Mouse (Mus musculus) adrenal gland, adult 18-20 months (tissue): Measurements from ENCODE around the gene Sox18. TPM values are rescaled to one million over a fixed set of nuclear protein-coding genes. Genes with fewer than 3 reads are reported as not detected.

Source experiments
- DNase-seq, 2 experiments: peaks; one replicate each; pipeline ENCODE4 v3.0.0; 2021 to 2022; ENCODE audit warnings: low spot score in 2 of 2
- total RNA-seq, 2 experiments: library from RNA; stranded (reverse); gene quantifications; 1 replicate in 1 of 2; 2 replicates in 1 of 2; pipeline ENCODE4 v1.2.3; 2021

Sox18 gene
- total RNA-seq, 2 experiments from 2014 or later: 25.7 to 41.7 TPM

DNA sequence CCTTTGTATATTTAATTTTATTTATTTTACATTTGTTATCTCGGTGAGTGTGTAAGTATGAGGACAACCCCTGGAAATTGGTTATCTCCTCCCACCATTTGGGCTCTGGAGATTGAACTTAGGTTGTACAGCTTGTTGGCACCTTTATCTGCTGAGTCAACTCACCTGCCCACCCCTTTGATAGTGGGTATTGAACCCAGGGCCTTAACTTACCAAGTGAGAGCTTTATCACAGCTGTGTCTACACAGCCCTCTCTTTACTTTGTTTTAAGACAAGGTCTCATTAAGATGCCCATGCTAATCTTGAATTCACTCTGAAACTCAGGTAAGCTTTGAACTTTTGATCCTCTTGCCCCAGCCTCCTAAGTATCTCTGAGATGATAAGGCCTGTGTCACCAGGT, 10.5 kb upstream of the Sox18 start:
- no peak for DNase-seq

DNA sequence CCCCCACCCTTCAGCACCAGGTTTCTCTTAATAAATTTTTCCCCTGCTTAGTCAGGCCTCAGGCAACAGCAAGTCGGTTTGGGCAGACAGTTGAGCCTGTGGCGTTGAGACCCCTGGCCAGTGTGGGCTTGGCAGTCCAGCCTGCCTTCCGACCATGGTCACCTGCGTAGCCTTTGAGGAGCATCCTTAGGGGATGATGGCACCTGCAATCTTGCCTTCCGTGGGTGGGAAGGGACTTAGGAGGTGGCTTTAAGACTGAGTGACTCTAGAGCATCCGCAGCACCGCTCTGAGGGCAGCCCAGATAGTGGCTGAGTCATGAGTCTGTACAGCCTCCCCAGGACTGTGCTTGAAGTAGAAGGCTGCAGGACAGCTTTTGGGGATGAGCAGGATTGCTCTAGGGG, 9.3 kb upstream of the Sox18 start:
- no peak for DNase-seq

DNA sequence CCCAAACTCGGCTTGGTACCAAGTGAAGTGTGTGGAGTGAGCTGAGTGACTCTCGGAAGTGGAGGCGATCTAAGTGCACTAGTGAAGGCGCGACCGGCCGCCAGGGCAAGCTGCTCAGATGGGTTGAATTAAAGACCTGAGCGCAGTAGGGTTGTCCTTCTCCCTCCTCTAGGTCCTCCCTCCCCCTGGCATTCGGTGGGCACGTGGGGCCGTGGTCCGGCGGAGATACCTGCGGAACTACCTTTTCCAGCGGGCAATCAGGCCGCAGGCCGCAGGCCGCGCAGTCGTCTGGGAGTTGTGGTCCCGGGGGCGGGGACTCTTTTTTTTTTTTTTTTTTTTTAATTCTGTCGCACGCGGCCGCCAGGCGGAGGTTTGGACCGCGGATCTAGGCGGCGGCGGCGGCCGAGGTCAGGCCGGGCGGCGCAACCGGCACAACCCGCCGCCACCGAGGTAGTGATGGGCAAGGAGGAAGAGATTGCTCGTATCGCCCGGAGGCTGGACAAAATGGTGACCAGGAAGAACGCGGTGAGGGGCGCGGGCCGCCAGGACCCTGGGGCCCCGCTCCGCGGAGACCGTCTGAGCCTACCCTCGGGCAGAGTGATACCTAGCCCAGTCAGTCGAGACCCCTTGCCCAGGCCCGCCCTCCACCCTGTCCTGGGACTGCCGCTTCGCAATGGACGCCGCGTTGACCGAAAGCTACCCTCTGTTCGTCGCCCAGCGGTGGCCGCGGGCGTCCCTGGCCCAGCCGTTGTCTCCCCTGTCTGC, 8.7 kb upstream of the Sox18 start, which contains the start of gene Tcea2:
TSS of gene Tcea2 (plus strand) at position 360 of the 765 bp plus-strand sequence.
- peak; percentile 65 to 72 for DNase-seq

DNA sequence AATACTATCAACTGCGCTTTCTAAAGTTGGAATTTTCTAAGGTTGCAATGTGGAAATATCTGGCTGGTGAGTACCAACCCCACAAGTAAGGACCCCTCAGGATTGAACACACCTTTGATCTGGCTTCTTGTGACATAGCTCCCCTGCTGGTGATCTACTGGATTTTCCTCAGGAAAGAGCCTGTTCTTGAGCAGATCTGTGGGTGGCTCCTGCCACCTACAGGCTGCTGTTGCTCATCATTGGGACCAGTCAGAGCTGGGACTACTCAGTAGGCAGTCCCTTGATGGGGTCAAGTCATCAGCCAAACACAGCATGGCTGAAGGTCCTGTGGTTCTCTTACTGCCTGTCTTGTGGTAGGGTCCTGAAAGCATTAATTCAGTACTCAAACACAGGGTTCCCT, 7.3 kb upstream of the Sox18 start:
- peak; percentile 60 to 65 for DNase-seq

DNA sequence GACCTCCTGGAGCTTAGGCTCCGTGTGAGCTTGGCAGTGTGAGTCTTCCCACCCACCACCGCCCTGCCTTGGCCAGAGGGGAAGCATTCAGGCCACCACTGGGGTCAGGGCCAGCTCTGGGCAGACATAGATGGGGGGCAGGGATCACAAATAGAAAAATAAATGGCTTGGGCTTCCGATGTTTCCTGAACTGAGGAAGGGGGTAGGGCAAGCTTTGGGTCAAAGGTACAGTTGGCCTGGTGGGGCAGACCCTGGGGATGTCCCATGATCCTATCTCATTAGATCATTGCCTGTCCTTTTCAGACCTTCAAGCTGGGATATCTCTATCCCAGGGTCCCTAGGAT, 6.3 kb upstream of the Sox18 start:
- no peak for DNase-seq

DNA sequence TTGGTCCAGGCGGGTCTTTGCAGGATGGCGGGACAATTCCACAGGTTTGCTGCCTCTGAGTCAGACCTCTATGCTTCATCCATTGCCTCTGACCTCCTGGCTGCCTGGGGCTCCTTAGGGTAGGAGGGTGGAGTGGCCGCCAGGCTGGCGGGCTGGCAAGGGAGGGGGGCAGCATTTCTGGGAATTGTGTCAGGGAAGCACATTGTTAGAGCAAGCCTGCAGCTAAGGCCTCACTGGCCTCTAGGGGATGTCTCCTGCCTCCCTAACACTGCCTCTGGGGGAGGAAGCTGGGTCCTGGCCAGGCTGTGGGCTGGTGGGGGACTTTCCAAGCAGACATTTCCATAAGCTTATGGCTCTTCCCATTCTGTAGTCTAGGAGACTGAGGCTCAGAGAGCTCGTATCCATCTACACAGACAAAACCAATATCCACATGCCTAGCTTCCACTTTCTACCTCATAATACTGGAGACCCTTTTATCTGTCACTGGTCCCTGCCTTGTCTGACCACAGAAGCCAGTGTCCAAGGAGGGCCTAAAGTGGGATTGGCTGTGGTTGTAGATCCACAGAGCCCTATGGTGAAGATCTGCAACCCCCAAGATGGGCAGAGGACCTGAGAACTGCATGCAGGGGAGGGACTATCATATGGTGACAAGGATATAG, 5.8 kb upstream of the Sox18 start:
- no peak for DNase-seq

DNA sequence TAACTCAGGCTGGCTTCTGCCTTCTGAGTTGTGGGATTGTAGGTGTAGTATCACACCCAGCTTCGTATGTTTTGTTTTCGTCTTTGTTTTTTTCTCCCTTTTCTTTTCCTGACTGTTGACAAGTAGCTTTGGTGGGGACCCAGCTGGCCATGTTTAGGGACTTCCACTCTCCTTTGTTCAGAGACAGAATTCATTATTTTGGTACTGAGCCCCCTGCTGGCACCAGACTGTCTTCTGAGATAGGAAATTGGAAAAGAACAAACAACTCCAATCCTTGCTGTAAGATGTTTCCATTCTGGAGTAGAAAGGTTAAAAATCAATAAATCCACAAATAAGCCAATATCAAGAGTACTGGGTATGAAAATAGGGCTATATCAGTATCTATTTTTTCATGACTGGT, 5.0 kb upstream of the Sox18 start:
- DNase-seq: no peak

DNA sequence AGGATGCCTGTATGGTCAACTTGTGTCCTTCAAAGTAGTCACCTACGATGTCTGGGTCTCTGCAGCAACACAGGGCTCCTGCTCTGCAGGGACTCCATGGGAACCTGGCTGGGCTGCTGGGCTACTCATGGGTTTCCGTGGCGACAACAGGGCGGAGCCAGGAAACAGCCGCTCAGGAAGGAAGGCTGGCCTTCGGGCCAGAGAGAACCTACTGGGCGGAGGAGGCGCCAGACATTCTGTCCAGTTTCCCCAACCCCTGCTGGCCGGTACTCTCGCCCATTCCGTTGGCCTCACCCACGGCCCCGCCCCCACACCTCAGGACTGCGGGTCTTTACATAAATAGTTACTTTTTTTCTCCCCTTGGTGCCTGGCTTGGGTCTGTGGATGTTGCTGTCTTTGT, 4.0 kb upstream of the Sox18 start:
- DNase-seq: peak; percentile 57 to 66

DNA sequence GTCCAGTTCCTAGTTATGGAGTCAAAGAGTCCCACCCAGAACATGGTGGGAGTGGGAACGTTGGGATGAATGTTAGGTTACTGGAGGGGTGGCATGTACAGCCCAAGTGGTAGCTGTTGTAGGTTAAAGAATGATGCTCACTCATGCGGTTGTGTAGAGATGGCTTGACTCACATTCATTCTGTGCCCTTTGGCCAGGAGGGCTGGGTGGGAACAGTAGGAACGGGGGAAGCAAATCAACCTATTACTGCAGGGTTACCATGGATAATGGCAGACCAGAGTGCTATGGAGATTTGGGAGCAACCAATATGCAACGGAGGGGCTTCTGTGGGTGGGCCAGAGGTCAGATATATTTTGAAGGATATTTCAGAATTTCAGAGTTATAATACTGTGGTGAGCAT, 3.5 kb upstream of the Sox18 start:
- no peak for DNase-seq

DNA sequence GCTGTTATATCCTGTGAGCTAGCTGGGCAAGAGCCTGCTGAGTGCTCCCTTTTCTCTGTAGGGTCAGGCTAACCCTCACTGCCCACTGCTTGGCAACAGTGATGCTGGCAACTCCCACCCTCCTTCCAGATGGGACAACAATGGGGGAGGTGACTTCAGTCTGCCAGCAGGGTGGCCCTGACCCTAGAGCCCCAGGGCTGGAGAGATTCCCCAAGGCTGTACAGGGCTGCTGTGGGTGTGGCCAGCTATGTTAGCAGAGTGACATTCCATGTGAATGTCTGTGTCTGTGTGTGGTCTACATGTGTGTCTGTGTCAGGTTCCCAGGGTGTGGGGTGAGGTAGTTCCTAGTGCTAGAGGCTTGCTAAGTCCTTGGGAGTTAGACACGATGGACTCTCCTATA, 2.1 kb upstream of the Sox18 start:
- DNase-seq: peak in 1 of 2 experiments; percentile 34

DNA sequence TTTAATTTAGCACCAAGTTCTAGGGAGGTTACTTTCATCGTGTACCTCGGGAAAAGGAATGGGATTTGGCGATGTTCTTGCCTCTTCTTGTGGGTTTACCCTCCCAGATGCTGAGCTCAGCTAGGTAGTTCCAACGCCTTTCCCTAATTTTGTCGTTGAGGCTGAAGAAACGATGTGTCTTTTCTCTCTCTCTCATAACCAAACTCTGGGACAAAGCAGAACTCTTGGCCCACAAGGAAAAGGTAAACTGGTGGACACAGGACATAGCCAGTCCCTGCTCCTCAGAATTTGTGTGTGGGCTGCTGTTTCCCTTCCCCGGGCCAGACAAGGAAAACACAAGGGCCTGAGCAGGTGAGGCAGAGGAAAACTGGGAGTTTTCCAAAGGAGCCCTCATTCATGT, 544 bp upstream of the Sox18 start:
- DNase-seq: no peak

DNA sequence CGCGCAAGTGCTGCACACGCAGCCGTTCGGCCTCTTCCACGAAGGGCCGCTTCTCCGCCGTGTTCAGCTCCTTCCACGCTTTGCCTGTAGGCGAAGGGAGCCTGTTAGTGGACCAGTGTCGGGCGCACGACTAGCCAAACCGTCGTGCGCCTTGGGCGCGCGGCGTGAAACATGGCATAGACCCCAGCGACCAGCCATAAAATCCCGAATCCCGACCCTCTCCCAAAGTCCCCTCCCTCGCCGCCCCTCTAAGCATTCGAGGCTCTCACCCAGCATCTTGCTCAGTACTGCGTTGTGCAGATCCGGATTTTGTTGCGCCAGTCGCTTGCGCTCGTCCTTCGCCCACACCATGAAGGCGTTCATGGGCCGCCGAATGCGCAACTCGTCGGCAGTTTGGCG, 528 bp downstream of the Sox18 start:
- no peak for DNase-seq

DNA sequence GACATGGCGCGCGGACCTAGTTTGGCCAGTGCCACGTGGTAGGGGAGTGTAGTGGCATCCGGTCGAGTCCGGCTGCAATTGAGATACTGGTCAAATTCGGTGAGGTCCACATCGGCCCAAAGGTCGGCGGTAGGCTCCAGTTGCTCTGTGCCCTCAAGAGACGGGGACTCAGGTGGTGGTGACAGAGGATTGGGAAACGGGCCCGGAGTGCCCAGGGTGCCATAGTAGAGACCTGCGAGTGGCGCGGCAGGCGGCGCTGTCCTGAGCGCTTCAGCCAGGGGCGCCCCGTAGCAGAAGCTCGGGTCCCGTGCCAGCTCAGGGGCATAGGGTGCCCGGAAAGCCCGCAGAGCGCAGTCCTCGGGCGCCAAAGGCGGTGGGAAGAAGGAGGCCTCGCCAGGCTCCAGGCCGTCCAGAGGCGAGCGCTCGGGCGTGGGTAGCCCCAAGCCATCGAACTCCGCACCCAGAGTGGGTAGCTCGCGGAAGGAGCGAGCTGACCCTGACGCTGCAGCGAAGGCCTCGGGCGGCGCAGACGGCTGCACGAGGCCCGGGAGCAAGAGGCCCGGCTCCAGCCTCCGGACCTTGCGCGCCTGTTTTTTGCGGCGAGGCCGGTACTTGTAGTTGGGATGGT, 1.0 kb downstream of the Sox18 start:
- peak in 1 of 2 experiments; percentile 22 for DNase-seq

DNA sequence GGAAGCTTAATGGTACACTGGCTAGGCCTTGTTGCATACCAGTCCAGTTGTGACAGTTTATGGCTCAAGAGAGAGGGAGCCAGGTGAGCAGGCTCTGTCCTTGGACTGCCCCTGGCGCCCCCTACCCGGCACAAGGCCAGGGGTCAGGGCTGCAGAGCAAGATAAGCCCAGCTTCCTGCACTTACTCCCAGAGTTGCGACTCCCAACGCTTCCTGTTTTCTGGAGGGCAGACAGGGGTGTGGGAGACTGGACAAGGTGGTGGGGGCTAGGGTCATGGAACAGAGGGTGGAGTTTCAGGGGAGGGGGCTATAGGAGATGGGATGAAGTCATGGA, 8.2 kb downstream of the Sox18 start:
- DNase-seq: peak; percentile 37 to 65

DNA sequence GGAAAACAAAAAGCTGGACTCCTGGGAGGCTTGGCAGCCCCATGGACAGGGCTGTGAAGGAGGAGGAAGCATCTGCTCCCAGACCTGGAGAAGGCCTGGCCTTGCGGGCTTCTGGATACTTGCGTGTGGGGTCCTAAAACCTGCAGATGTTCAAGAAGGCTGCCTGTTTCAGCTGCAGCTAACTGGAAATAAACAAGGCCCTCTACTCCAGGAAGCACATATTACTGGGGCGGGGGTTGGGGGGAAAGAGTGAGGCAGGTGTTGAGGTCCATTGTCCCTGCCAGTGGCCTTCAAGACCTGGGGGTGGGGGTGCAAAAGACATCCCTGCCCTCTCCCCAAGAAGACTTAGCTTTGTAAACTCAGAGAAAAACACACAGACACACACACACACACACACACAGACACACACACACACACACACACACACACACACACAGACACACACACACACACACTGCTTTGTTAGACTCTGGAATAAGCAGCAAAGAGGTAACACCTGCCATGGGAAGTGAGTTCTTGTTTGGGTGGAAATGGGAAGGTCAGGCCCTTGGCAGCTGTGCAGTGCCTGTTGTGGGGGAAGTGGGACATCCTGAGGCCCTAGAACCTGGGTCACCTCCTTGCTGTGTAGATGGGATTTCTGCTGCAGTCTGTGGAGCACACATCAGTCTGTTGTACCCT, 8.7 kb downstream of the Sox18 start:
- no peak for DNase-seq

DNA sequence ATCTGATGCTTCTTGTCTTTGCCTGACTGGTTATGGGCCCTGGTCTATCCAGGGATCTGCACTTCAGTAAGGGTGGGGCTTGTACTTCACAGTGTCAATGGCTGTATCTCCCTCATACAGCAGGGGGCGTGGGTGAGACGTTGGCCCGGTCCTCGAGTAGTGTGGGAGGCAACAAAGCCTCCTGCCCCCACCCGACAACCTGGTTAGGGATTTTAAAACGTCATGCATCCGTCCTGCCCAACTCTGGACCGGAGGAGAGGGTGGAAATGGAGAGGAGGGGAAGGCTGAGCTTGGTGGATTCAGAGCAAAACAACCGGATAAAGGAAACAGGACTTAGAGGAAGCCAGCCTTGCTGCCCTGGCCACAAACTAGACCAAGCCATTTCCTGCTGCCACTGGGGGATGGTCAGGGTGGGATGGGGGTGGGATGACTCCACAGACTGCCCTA, 11.8 kb downstream of the Sox18 start:
- peak; percentile 73 to 81 for DNase-seq

DNA sequence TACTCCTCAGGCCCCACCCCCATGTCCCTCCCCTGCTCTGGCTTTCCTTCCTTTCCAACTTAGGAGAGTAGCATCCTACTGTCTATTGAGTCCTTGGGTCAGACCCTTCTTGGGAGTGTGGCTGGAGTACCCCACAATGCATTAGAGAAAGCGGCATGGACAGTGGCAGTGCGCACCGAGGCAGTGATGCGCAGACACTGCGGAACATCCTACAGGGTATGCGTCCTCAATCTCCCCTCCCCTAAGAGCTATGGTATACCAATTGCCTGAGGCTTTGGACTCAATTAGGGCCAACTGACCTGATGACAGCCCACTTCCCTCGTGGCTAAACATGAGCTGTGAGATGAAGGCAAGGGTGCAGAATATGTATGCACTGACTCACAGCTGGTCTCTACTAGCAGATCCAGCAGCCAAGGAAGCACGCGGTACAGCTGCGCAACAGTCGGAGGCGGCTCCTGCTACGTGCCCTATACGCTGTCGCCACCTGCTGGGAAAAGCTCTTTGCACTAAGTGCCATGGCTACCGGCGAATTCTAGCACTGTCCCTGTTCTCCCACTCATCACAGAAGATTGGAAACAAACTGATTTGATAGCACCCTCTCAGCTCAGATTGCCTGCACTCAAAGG, 12.4 kb downstream of the Sox18 start:
- peak; percentile 52 to 65 for DNase-seq

DNA sequence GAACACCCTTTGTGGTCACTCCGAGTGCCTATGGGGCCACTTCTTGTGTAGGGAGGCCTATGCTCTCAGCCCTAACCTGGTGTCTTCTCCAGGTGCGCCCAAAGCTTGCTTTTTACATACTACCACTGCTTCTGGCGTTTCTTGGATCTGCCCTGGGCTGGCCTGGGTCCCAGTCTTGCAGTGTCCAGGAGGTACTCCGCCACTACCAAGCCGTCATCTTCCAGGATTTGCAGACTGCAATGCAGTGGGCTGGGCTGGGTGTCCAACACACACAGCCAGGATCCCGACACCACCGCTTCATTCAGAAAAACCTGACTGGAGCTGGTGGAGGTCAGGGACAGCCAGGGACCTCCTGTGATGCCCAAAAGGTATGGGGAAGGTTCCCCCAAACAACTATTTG, 12.9 kb downstream of the Sox18 start:
- no peak for DNase-seq

DNA sequence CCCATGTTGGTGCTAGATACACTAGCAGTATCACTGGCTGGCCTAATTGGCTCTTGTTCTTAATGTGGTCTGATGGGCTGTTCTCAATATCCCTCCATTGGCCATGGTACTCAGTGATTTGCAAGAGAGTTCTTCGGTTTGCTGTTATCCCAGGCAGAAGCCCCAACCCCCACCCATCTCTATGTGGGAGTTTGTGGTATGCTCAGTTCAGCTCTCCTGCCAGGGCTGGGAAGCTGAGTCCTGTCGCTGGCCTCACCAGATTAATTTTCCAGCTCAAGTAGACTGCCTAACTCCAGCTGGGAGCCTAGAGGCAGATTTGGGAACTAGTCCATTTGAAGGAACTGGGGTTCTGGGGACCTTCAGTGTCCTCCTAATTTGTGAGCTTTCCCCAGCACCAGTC, 14.0 kb downstream of the Sox18 start:
- no peak for DNase-seq

DNA sequence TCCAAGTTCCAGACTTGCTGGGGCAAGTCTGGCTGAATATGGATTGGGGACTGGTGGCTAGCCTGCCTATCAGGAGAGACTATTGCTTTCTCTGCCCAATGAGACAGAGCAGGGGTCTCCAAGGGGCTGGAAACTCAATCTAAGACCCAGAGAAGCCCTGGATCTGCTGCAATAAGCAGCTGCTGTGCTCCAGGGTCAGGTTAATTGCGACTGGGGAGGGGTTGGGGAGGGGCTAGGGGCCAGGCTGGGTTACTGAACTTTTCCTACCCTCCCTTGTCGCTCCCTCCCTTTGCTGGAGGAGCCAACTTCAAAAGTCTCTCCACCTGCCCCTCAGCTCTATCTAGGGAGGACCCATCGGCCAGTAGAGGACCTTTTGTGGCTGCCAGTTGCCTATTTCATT, 14.7 kb downstream of the Sox18 start, which contains the start of gene Gm29797:
TSS of gene Gm29797 (plus strand) at position 301 of the 400 bp plus-strand sequence.
- no peak for DNase-seq

DNA sequence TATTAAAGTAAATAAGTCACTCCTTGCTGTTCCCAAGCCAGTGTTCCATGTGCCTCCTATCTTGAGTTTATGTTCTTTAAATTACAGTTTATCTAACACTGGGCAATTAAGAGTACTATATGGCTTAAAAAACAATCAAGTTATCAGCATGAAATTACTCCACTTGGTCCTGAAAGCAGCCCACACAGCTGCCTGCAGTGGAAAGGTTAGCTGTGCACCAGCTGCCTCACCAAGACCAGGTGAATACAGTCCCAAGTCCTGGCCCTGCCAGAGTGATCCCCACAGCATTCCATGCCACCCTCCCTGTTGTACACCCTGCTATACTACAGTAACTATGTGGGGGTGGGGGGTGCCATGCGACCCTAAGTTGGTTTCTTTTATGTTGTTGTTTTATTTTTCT, 17.9 kb downstream of the Sox18 start:
- DNase-seq: no peak
